Mouse (Mus musculus): Measurements from ENCODE around the gene Cers5. TPM values are rescaled to one million over a fixed set of nuclear protein-coding genes. Genes with fewer than 3 reads are reported as not detected.
"Not testable (repeated sequence)": the region's sequence is repeated elsewhere in the genome, so short reads cannot be mapped to it uniquely, and the experiment has no call there.

Gene Cers5
- polyA plus RNA-seq, 1 experiment from 2014 or later: 75.6 TPM

- Histone ChIP-seq H3K36me3 (peaks cover 97% of the 10 kb centered on the region), H3K4me1 (peaks cover 15% of the 10 kb centered on the region), H3K27ac (no peak overlapping the region), H3K27me3 (ENCODE audit: low read depth, poor library complexity, severe bottlenecking) (no peaks in the 10 kb centered on the region), H3K4me3 (no peak overlapping the region), H3K9me3 (replicated peaks) (no peaks in the 10 kb centered on the region)
- WGBS: 97% methylated on average over 13 of the region's 13 CpGs
- DNase-seq (ENCODE audit: low spot score): no peak
These were observed 64.5 kb downstream of the Cers5 start for GRCm38 (mm10) chr15:99708176-99708575.

GRCm38 (mm10) chr15:99705440-99706048, 67.1 kb downstream of the Cers5 start, which contains the start of gene Gm17349:
TSS of gene Gm17349 (minus strand) at chr15:99705490.
- peak; percentile 66 for DNase-seq (ENCODE audit: low spot score)
- Histone ChIP-seq H3K4me1 (peaks cover 25% of the 10 kb centered on the region), H3K4me3 (no peak within 1 kb of the TSS), H3K27me3 (ENCODE audit: low read depth, poor library complexity, severe bottlenecking) (no peaks in the 10 kb centered on the region), H3K27ac (peak within 1 kb of the TSS; percentile 12; the same call in 1 of the 2 replicates), H3K9me3 (replicated peaks) (no peaks in the 10 kb centered on the region), H3K36me3 (peaks cover 73% of the 10 kb centered on the region)
- WGBS: 70% methylated on average over 11 of the region's 11 CpGs

GRCm38 (mm10) chr15:99704881-99705280, 67.8 kb downstream of the Cers5 start:
- no peak for DNase-seq (ENCODE audit: low spot score)
- Histone ChIP-seq H3K27me3 (ENCODE audit: low read depth, poor library complexity, severe bottlenecking) (no peaks in the 10 kb centered on the region), H3K27ac (peak overlapping the region; percentile 12; the same call in 1 of the 2 replicates), H3K4me3 (no peak overlapping the region), H3K9me3 (replicated peaks) (no peaks in the 10 kb centered on the region), H3K36me3 (peaks cover 66% of the 10 kb centered on the region), H3K4me1 (peaks cover 27% of the 10 kb centered on the region)
- 80% methylated on average over 7 of the region's 7 CpGs for WGBS

- Histone ChIP-seq H3K36me3 (peaks cover 59% of the 10 kb centered on the region), H3K9me3 (replicated peaks) (no peaks in the 10 kb centered on the region), H3K4me1 (peaks cover 27% of the 10 kb centered on the region), H3K4me3 (no peak overlapping the region), H3K27me3 (ENCODE audit: low read depth, poor library complexity, severe bottlenecking) (0 out of 2 replicates have a peak, but pooled peaks cover 6% of the 10 kb centered on the region), H3K27ac (peak overlapping the region; percentile 12; the same call in 1 of the 2 replicates)
- no peak for DNase-seq (ENCODE audit: low spot score)
- 62% methylated on average over 23 of the region's 23 CpGs for WGBS
These were observed 68.5 kb downstream of the Cers5 start for GRCm38 (mm10) chr15:99704041-99704681.

GRCm38 (mm10) chr15:99703676-99704040, 69.0 kb downstream of the Cers5 start:
- no peak for DNase-seq (ENCODE audit: low spot score)
- Histone ChIP-seq H3K27ac (no peak overlapping the region), H3K4me3 (peak overlapping the region; percentile 83; the same call in 1 of the 2 replicates), H3K4me1 (peaks cover 31% of the 10 kb centered on the region), H3K36me3 (peaks cover 54% of the 10 kb centered on the region), H3K27me3 (ENCODE audit: low read depth, poor library complexity, severe bottlenecking) (peaks cover 11% of the 10 kb centered on the region; the same call in 1 of the 2 replicates), H3K9me3 (replicated peaks) (no peaks in the 10 kb centered on the region)
- WGBS: 82% methylated on average over 5 of the region's 5 CpGs

- peak overlapping the region; percentile 83 for H3K4me3 ChIP-seq
- peaks cover 33% of the 10 kb centered on the region for H3K4me1 ChIP-seq
- DNase-seq (ENCODE audit: low spot score): no peak
- H3K36me3 ChIP-seq: peaks cover 49% of the 10 kb centered on the region
- peaks cover 15% of the 10 kb centered on the region for H3K27me3 ChIP-seq (ENCODE audit: low read depth, poor library complexity, severe bottlenecking)
- H3K9me3 ChIP-seq (replicated peaks): no peaks in the 10 kb centered on the region
- 69% methylated on average over 9 of the region's 9 CpGs for WGBS
- H3K27ac ChIP-seq: peak overlapping the region; percentile 99
These were observed 69.6 kb downstream of the Cers5 start for GRCm38 (mm10) chr15:99703104-99703503.

GRCm38 (mm10) chr15:99701999-99702900, 70.4 kb downstream of the Cers5 start, which contains the start of gene Smarcd1:
TSS of gene Smarcd1 (plus strand) at chr15:99702129.
- peaks cover 33% of the 10 kb centered on the region for H3K4me1 ChIP-seq
- WGBS: under 1% methylated on average over 71 of the region's 71 CpGs
- peak within 1 kb of the TSS; percentile 99 for H3K27ac ChIP-seq
- DNase-seq (ENCODE audit: low spot score): peak; percentile 98
- no peaks in the 10 kb centered on the region for H3K9me3 ChIP-seq (replicated peaks)
- peaks cover 40% of the 10 kb centered on the region for H3K36me3 ChIP-seq
- peak within 1 kb of the TSS; percentile 83 for H3K4me3 ChIP-seq
- H3K27me3 ChIP-seq (ENCODE audit: low read depth, poor library complexity, severe bottlenecking): peaks cover 24% of the 10 kb centered on the region

- H3K4me1 ChIP-seq: peaks cover 33% of the 10 kb centered on the region
- peak overlapping the region; percentile 99 for H3K27ac ChIP-seq
- DNase-seq (ENCODE audit: low spot score); H3K9me3 ChIP-seq (replicated peaks): not testable (repeated sequence)
- WGBS: 51% methylated on average over 16 of the region's 16 CpGs
- H3K27me3 ChIP-seq (ENCODE audit: low read depth, poor library complexity, severe bottlenecking): peaks cover 30% of the 10 kb centered on the region
- peaks cover 34% of the 10 kb centered on the region for H3K36me3 ChIP-seq
- H3K4me3 ChIP-seq: peak overlapping the region; percentile 83
These were observed 71.1 kb downstream of the Cers5 start for GRCm38 (mm10) chr15:99701640-99701998.

- Histone ChIP-seq H3K4me1 (peaks cover 33% of the 10 kb centered on the region), H3K9me3 (replicated peaks) (no peaks in the 10 kb centered on the region), H3K36me3 (peaks cover 24% of the 10 kb centered on the region), H3K27ac (no peak overlapping the region), H3K27me3 (ENCODE audit: low read depth, poor library complexity, severe bottlenecking) (peaks cover 37% of the 10 kb centered on the region), H3K4me3 (no peak overlapping the region)
- DNase-seq (ENCODE audit: low spot score): no peak
- WGBS: 89% methylated on average over 18 of the region's 18 CpGs
These were observed 72.2 kb downstream of the Cers5 start for GRCm38 (mm10) chr15:99700219-99701106.

- peaks cover 18% of the 10 kb centered on the region for H3K36me3 ChIP-seq
- no peak for DNase-seq (ENCODE audit: low spot score)
- 87% methylated on average over 10 of the region's 10 CpGs for WGBS
- no peak overlapping the region for H3K27ac ChIP-seq
- peaks cover 40% of the 10 kb centered on the region for H3K27me3 ChIP-seq (ENCODE audit: low read depth, poor library complexity, severe bottlenecking)
- peaks cover 33% of the 10 kb centered on the region for H3K4me1 ChIP-seq
- no peaks in the 10 kb centered on the region for H3K9me3 ChIP-seq (replicated peaks)
- no peak overlapping the region for H3K4me3 ChIP-seq
These were observed 73.0 kb downstream of the Cers5 start for GRCm38 (mm10) chr15:99699715-99700114.

GRCm38 (mm10) chr15:99698533-99699085, 74.1 kb downstream of the Cers5 start:
- H3K9me3 ChIP-seq (replicated peaks): no peaks in the 10 kb centered on the region
- peaks cover 7% of the 10 kb centered on the region for H3K36me3 ChIP-seq
- peaks cover 44% of the 10 kb centered on the region for H3K27me3 ChIP-seq (ENCODE audit: low read depth, poor library complexity, severe bottlenecking)
- peaks cover 22% of the 10 kb centered on the region for H3K4me1 ChIP-seq
- H3K4me3 ChIP-seq: no peak overlapping the region; the same call in 1 of the 2 replicates
- no peak for DNase-seq (ENCODE audit: low spot score)
- WGBS: 37% methylated on average over 20 of the region's 20 CpGs
- H3K27ac ChIP-seq: no peak overlapping the region

GRCm38 (mm10) chr15:99697309-99697708, 75.4 kb downstream of the Cers5 start:
- DNase-seq (ENCODE audit: low spot score): no peak
- H3K27ac ChIP-seq: no peak overlapping the region
- no peaks in the 10 kb centered on the region for H3K36me3 ChIP-seq
- H3K4me1 ChIP-seq: peaks cover 9% of the 10 kb centered on the region
- 15% methylated on average over 2 of the region's 2 CpGs for whole genome bisulfite sequencing
- no peaks in the 10 kb centered on the region for H3K9me3 ChIP-seq (replicated peaks)
- H3K4me3 ChIP-seq: no peak overlapping the region
- peaks cover 44% of the 10 kb centered on the region for H3K27me3 ChIP-seq (ENCODE audit: low read depth, poor library complexity, severe bottlenecking)
